Mouse (Mus musculus) left cerebral cortex, postnatal 4 days (tissue): Measurements from ENCODE around the gene Spint1. TPM values are rescaled to one million over a fixed set of nuclear protein-coding genes. Genes with fewer than 3 reads are reported as not detected.

Experiments
- DNase-seq: peaks from one replicate; pipeline ENCODE4 v3.0.0-alpha.2; 2022
- intact Hi-C: fragments of 180-260 bp; cut with DNase I; formaldehyde crosslinking; loops from one replicate; pipeline ENCODE4 v1.15.1; 2025
- total RNA-seq, 2 experiments: library from RNA; stranded (reverse); gene quantifications; 2 replicates each; pipeline ENCODE4 v1.2.3; 2021

Spint1 gene
- total RNA-seq, 2 experiments from 2014 or later = 0.26 to 0.83 TPM

- intact Hi-C loops = loop anchor here (10.0 kb wide), 1 partner anchor 123 kb away; no protein-coding TSS in a partner anchor
- DNase-seq = no peak
Measured at GRCm38 (mm10) chr2:119292281-119292680, 55.1 kb downstream of the Spint1 start.

- intact Hi-C loops = loop anchor here (10.0 kb wide), 1 partner anchor 122 kb away; no protein-coding TSS in a partner anchor
Measured at GRCm38 (mm10) chr2:119292852-119293251, 55.7 kb downstream of the Spint1 start.

GRCm38 (mm10) chr2:119293311-119293710 lies 56.1 kb downstream of the Spint1 start:
- no peak for DNase-seq
- intact Hi-C loops = loop anchor here (10.0 kb wide), 1 partner anchor 121 kb away; no protein-coding TSS in a partner anchor

More at GRCm38 (mm10) chr2:119292852-119293251, 55.7 kb downstream of the Spint1 start:
- no peak for DNase-seq

- intact Hi-C loops = loop anchor here (10.0 kb wide), 1 partner anchor 121 kb away; no protein-coding TSS in a partner anchor
- no peak for DNase-seq
Measured at GRCm38 (mm10) chr2:119293776-119294390, 56.7 kb downstream of the Spint1 start.

- no peak for DNase-seq
- intact Hi-C loops = loop anchor here (10.0 kb wide), 1 partner anchor 120 kb away; no protein-coding TSS in a partner anchor
Measured at GRCm38 (mm10) chr2:119294411-119294810, 57.2 kb downstream of the Spint1 start.

GRCm38 (mm10) chr2:119296756-119297155 lies 59.6 kb downstream of the Spint1 start:
- intact Hi-C loops = loop anchor here (10.0 kb wide), 1 partner anchor 118 kb away; no protein-coding TSS in a partner anchor
- no peak for DNase-seq

- no peak for DNase-seq
- intact Hi-C loops = loop anchor here (10.0 kb wide), 1 partner anchor 117 kb away; no protein-coding TSS in a partner anchor
Measured at GRCm38 (mm10) chr2:119297506-119297905, 60.3 kb downstream of the Spint1 start.

- intact Hi-C loops = loop anchor here (10.0 kb wide), 1 partner anchor 116 kb away; no protein-coding TSS in a partner anchor
Measured at GRCm38 (mm10) chr2:119298330-119298729, 61.2 kb downstream of the Spint1 start.

GRCm38 (mm10) chr2:119298839-119299238 lies 61.7 kb downstream of the Spint1 start:
- no peak for DNase-seq
- intact Hi-C loops = loop anchor here (10.0 kb wide), 1 partner anchor 116 kb away; no protein-coding TSS in a partner anchor

More at GRCm38 (mm10) chr2:119298330-119298729, 61.2 kb downstream of the Spint1 start:
- peak; percentile 67 for DNase-seq

Other genes starting within 250 kb of the Spint1 start
- gene Ccdc32, start 208.0 kb upstream of the Spint1 start, total RNA-seq = 10 to 100 TPM; 41.6 to 43.4 TPM
- 1 to 10 TPM; 8.2 to 8.5 TPM for gene Rpusd2, start 202.6 kb upstream of the Spint1 start, total RNA-seq
- 1 to 10 TPM; 3.3 to 3.4 TPM for gene Knl1, start 190.2 kb upstream of the Spint1 start, total RNA-seq
- gene Rad51, start 124.6 kb upstream of the Spint1 start, total RNA-seq = 1 to 10 TPM; 4.8 to 7.3 TPM
- gene Rmdn3, start 80.3 kb upstream of the Spint1 start, total RNA-seq = 10 to 100 TPM; 38.4 to 44.5 TPM
- gene Gchfr, start 69.6 kb upstream of the Spint1 start, total RNA-seq = not detected
- gene Gm14137, start 62.9 kb upstream of the Spint1 start, total RNA-seq = not detected
- gene Zfyve19, start 28.7 kb upstream of the Spint1 start, total RNA-seq = 10 to 100 TPM; 51.3 to 52.0 TPM
- 10 to 100 TPM; 25.0 to 25.1 TPM for gene Dnajc17, start 28.6 kb upstream of the Spint1 start, total RNA-seq
- gene Ppp1r14d, start 7.5 kb upstream of the Spint1 start, total RNA-seq = not detected
- gene Rhov, start 33.9 kb downstream of the Spint1 start, total RNA-seq = 10 to 100 TPM; 20.4 to 23.9 TPM
- gene Vps18, start 51.4 kb downstream of the Spint1 start, total RNA-seq = 10 to 100 TPM; 29.3 to 31.3 TPM
- gene Dll4, start 88.4 kb downstream of the Spint1 start, total RNA-seq = 1 to 10 TPM; 5.3 to 6.8 TPM
- gene Chac1, start 113.9 kb downstream of the Spint1 start, total RNA-seq = 1 to 10 TPM; 6.7 to 7.7 TPM
- gene Ino80, start 240.3 kb downstream of the Spint1 start, total RNA-seq = 10 to 100 TPM; 20.9 to 23.7 TPM